Mouse (Mus musculus) G1E (cell line): ENCODE measurements around the gene Slc9a9.

Experiments used
- CTCF ChIP-seq: IDR thresholded peaks from 2 replicates; pipeline ENCODE4 v1.5.1; 2012; ENCODE audit warnings: low read depth, low read length, inconsistent platforms, mixed read lengths
- GATA1 ChIP-seq: IDR thresholded peaks from 2 replicates; pipeline ENCODE4 v1.6.1; 2012; ENCODE audit warnings: borderline replicate concordance, low read length, inconsistent platforms, mixed read lengths

- TF ChIP-seq CTCF (no peak), GATA1 (no peak)
Measured at GRCm38 (mm10) chr9:95075856-95076255, 406.1 kb downstream of the Slc9a9 start.
